Mouse (Mus musculus) cerebellum, postnatal 36 days (tissue): Measurements from ENCODE around the gene Cphx3.
"Not testable (repeated sequence)": the region's sequence is repeated elsewhere in the genome, so short reads cannot be mapped to it uniquely, and the experiment has no call there.

ENCODE experiments used
- DNase-seq, 2 experiments: peaks; one replicate each; pipeline ENCODE4 v3.0.0; 2021 to 2022; ENCODE audit warnings: mixed read lengths in 2 of 2

Cphx3 gene

GRCm38 (mm10) chr14:26081997-26082396 is at the start of gene Cphx3:
Gene Cphx3 (plus strand): TSS chr14:26082297.
- not testable (repeated sequence) for DNase-seq

GRCm38 (mm10) chr14:26034364-26034763 is 47.7 kb upstream of the Cphx3 start:
- not testable (repeated sequence) for DNase-seq

GRCm38 (mm10) chr14:26035439-26035838 is 46.7 kb upstream of the Cphx3 start:
- DNase-seq, result not testable (repeated sequence)

GRCm38 (mm10) chr14:26042611-26043010 is 39.5 kb upstream of the Cphx3 start, which contains the start of gene Gm9780:
Gene Gm9780 (minus strand): TSS chr14:26042711.
- DNase-seq, result not testable (repeated sequence)

- DNase-seq, result not testable (repeated sequence)
Observed at GRCm38 (mm10) chr14:26045007-26045406, 37.1 kb upstream of the Cphx3 start.

- DNase-seq, result not testable (repeated sequence)
Observed at GRCm38 (mm10) chr14:26047026-26047425, 35.1 kb upstream of the Cphx3 start.

GRCm38 (mm10) chr14:26048767-26049166 is 33.3 kb upstream of the Cphx3 start:
- not testable (repeated sequence) for DNase-seq

GRCm38 (mm10) chr14:26058184-26058583 is 23.9 kb upstream of the Cphx3 start:
- DNase-seq, result not testable (repeated sequence)

- DNase-seq, result not testable (repeated sequence)
Observed at GRCm38 (mm10) chr14:26059362-26059761, 22.7 kb upstream of the Cphx3 start.

GRCm38 (mm10) chr14:26066574-26067324 is 15.3 kb upstream of the Cphx3 start:
- DNase-seq, result not testable (repeated sequence)

- not testable (repeated sequence) for DNase-seq
Observed at GRCm38 (mm10) chr14:26067325-26067633, 14.8 kb upstream of the Cphx3 start, which contains the start of gene Tmem254c. Gene Tmem254c (minus strand): TSS chr14:26067355.

GRCm38 (mm10) chr14:26076620-26077390 is 5.3 kb upstream of the Cphx3 start:
- not testable (repeated sequence) for DNase-seq

GRCm38 (mm10) chr14:26081216-26081615 is 881 bp upstream of the Cphx3 start, which contains the start of gene Cphx2:
Gene Cphx2 (plus strand): TSS chr14:26081516.
- DNase-seq, result not testable (repeated sequence)

GRCm38 (mm10) chr14:26097622-26098021 is 15.5 kb downstream of the Cphx3 start:
- DNase-seq, result not testable (repeated sequence)

GRCm38 (mm10) chr14:26118150-26118549 is 36.1 kb downstream of the Cphx3 start, which contains the start of gene Duxbl2:
Gene Duxbl2 (plus strand): TSS chr14:26118349.
- not testable (repeated sequence) for DNase-seq

- DNase-seq, result not testable (repeated sequence)
Observed at GRCm38 (mm10) chr14:26118550-26119000, 36.5 kb downstream of the Cphx3 start.

- not testable (repeated sequence) for DNase-seq
Observed at GRCm38 (mm10) chr14:26119095-26119494, 37.0 kb downstream of the Cphx3 start.

- DNase-seq, result not testable (repeated sequence)
Observed at GRCm38 (mm10) chr14:26147095-26147494, 65.0 kb downstream of the Cphx3 start.

- not testable (repeated sequence) for DNase-seq
Observed at GRCm38 (mm10) chr14:26156032-26156431, 73.9 kb downstream of the Cphx3 start.

GRCm38 (mm10) chr14:26161156-26161555 is 79.1 kb downstream of the Cphx3 start:
- not testable (repeated sequence) for DNase-seq

GRCm38 (mm10) chr14:26162423-26162822 is 80.3 kb downstream of the Cphx3 start:
- not testable (repeated sequence) for DNase-seq

- not testable (repeated sequence) for DNase-seq
Observed at GRCm38 (mm10) chr14:26165266-26165665, 83.2 kb downstream of the Cphx3 start.

GRCm38 (mm10) chr14:26173955-26174354 is 91.9 kb downstream of the Cphx3 start:
- DNase-seq, result not testable (repeated sequence)
